Mouse (Mus musculus) thymus, postnatal 10 days (tissue): ENCODE measurements at regions not wholly inside any gene's neighbourhood (a gene's known extent, or its start where the extent isn't known, plus 50 kb on each side); places are given as distances from the start of the nearest gene placed in this dataset.

Experiments
- DNase-seq, 2 experiments: peaks; one replicate each; pipeline ENCODE4 v3.0.0; 2021; ENCODE audit warnings: low spot score in 2 of 2

DNA sequence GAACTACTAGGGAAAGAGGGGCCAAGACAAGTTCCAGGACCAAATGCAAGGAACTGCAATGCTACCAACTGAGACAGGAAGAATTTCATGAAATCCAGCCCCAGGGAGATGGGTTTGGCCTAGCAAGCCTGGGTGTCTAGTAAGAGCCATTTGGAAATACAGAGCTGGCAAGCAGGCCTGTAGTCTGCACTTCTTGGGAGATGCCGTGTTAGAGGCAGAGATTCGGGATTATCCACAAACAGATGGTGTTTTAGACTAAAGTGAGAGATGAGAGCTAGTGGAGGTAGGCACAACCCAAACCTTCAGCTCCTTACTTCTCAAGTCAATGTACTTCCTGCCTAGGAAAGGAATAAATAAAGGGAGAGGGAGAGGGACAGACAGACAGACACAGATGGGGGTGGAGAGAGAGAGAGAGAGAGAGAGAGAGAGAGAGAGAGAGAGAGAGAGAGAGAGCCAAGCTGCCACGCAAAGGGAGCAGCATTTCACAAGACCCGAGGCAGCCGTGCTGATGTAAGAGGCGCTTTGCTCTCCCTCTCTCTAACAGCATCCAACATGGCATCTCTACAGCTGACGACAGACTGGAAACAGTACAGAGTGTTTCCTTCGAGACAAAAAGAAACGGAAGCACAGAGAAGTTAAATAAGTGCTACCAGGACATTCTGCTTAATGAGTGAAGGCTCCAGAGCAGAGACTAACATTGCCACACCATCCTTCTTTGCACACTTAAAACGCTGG is 182.9 kb downstream of the Irs2 start:
- DNase-seq: no peak

DNA sequence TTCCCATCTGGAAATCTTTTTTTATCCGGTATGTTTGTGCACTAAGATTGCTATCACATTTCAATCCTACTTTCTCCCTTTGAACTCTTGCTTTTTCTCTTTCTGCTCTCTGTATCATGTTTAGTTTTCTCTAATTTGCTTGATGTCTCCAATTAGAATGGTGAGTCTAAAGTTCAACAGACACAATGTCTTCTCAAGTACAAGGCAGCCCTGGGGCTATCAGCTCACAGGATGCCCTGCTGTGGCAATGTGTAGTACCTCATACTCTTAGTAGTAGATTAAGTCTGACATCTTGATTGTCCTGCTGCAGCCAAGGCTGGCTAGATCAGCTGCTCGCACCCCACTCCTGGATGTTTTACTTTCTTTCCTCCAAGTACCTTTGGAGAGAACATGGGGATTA is 186.4 kb downstream of the Irs2 start:
- no peak for DNase-seq

DNA sequence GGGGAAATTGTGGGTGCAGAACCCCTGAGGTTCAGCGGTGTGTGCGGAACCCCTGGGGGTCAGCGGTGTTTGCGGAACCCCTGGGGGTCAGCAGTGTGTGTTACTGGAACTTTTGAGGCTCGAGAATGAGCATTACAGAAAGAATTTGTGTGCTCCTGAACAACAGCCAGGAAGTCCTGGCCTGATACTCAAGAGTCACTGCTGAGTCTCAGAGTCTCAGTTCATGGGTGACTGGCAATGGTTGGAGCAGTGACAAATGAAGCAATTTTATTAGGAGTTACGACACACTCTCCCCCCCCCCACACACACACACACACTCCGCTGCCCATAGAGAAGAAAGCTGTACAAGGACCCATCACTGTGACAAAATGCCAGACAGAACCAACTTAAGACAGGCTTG is 193.8 kb downstream of the Irs2 start:
- DNase-seq: no peak

DNA sequence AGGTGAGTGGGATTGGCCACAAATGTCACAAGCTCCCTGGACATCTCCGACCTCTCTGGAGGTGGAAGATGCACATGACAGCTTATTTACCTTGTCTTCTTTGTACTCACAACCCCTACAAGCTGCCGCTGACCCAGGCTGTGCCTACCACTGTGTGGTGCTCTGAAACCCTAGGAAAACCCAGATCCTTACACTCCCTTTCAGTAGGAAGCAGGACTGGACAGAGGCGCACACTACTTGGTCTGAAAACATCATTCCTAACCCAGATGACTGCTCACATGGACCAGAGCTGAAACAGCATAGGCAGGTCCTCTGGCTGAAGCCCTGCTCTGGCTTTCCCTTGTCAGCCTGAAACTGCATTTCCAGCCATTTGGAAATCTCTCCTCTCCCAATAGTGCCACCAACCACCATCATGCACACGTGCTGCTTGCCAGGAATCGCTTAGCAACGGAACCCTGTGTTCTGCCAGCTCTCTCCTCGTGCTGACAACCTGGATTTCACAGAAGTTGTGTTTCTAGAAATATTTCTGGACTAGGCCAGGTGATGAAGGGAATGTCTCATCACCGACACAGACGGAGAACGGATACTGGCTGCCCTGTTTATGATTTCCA is 196.1 kb downstream of the Irs2 start:
- DNase-seq: no peak

DNA sequence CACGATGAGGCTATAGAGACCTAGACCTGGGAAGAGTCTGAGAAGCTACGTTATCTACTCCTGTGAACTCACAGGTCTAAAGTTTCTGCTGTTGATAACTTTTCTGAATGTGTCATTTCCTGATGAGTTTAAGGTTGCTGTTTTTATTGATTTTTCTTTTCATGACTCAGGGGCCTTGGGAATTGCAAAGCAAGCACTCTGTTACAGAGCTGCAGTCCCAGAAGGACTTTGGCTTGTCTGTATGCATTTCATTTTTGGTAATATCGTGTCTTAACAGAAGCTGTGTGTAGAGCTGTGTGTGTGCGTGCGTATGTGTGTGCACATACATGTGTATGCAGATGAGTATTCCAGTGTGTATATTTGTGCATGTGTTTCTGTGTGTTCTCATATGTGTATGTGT is 201.2 kb downstream of the Irs2 start:
- no peak for DNase-seq

DNA sequence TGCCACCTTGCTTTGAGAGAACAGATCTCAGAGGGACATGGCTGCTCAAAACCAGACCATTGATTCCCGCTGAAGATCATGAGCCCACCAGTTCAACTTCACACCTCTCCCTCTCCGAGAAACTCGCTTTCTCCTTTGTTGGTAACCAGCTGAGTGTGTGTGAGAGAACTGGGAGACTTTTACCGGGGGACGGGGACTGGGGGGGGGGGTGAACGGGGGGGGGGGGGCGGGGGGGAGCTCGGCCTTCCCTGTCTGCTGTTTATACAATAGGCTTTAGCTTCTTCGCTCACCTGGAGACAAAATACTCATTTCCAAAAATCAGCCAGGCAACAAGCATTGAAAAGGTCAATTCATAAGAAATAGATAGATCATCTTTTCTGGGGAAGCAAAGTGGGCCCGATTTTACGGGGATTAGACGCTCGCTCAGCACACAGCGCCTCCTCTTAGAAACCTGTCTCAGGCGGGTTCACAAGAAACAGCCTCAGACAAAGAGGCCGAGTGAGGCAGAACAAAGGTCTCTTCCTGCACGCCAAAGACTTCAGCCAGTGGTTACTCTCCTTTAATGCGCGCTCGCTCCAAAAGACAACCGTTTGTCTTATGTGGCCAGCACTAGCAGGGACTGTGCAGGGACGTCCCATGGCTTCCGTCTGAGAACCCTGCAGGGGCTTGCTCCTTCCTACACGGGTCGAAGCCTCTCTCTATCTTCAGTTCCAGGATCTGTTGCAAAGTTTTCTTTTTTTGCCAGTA is 202.7 kb downstream of the Irs2 start:
- DNase-seq: no peak

DNA sequence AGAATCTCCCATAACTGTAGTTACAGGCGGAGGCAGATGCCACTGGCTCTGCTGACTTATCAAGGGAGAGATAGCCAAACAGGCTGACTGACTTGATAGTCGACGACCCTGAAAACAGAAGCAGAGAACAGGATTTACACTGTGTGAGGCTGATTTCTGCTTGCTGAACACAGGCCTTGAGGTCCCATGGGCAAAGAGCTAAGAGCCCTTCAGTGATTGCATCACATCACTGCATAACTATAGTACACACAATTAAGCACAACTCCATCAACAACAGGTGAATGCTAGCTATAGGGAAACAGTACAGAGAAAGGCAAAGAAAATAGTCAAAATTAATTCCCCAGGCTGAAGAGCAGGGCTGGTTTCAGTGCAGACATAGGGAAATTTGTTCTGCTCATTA is 203.3 kb downstream of the Irs2 start:
- no peak for DNase-seq

DNA sequence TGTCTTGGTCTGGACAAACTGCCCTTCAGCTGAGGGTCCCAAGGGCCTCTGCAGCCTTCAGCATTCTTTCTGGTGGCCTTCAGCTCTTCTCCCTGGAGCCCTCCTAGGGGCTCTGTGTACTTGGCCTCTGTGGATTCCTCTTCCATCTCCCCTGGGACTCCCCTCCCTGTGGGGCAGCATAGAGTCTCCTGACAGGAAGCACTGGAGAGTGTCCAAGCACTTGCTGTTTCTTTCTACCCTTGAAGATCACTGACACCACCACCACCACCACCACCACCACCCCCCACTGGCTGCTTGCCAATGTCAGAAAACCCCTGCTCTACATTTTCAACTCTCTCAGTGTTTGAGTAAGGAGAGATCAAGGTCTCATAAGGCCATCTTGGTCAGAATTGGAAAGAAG is 206.3 kb downstream of the Irs2 start:
- no peak for DNase-seq

DNA sequence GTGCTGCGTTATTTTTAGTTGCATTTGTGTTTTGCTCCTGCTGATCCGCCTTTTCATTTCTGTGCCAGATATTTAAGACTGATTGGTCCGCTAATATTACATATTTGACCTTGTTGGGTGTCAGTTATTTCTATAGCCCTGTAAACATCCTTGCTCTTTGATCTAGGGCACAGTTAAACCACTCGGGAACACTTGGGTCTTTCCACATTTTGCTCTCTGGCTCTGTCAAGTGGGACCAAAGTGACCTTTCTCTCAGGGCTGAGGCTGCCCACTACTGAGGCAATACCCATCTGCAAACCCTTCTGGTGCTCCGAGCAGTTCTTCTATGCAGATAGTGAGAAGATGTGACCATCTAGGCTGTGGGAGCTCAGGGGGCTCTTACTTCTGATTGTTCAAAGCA is 206.7 kb downstream of the Irs2 start:
- no peak for DNase-seq

- no peak for DNase-seq
Observed at GRCm38 (mm10) chr8:10798444-10798843, 209.8 kb downstream of the Irs2 start.

- DNase-seq: no peak
Observed at GRCm38 (mm10) chr8:10794367-10795189, 213.7 kb downstream of the Irs2 start.

DNA sequence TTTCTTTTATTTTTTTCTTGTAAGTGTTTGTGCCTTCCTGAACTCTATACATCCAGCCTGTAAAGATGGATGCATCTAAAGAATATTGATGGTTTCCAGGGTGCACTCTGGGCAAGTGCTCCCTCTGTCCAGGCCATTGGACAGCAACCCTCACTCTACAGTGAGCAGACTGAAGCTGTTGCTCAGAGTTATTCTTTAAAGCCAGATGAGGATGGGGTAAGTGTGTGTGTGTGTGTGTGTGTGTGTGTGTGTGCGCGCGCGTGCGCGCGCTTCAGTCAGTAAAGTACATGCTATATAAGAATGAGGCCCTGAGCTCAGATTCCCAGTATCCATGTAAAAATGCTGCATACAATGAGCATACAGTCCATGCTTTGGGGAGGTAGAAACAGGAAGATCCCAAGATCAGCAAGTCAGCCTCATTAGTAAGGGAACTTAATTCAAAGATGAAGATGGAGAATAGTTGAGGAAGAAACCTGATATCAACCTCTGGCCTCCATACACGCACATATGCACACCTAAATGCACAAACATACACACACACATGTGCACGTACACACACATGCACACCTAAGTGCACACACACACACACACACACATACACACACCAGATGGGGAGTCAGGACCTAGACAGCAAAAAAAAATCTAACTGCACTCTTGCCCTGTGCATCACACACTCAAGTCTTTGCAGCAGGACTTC is 214.4 kb downstream of the Irs2 start:
- DNase-seq: no peak

DNA sequence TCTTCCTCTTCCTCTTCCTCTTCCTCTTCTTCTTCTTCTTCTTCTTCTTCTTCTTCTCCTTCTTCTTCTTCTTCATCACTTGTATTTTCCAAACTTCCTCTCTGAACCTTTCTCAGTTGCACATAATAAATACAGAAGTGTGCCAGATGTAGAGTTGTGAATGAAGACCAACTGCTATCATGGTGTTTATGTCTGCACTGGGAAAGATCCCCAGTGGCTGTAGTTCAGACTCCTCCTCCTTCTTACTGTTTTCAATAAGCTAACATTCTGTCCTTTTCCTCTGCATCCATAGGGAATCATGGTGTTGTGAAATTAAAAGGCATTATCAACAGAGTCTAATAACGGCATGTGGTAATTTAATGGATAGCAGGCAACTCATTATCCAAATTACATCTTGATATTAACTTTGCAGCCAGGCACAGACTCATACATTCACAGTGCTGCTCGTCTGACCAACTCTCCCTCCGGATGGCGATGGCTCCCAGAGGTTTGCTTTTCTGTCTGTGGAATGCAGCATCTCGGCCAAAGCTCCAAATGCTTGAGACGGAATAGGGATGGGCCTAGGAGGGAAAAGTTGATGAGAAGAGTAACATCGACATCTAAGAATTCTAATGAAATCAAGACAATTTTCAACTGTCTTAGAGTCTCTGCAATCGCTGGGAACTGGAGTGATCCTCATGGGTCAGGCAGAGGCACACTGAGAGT is 219.6 kb downstream of the Irs2 start:
- DNase-seq: no peak

GRCm38 (mm10) chr8:10785801-10786200 is 222.5 kb downstream of the Irs2 start:
- no peak for DNase-seq

DNA sequence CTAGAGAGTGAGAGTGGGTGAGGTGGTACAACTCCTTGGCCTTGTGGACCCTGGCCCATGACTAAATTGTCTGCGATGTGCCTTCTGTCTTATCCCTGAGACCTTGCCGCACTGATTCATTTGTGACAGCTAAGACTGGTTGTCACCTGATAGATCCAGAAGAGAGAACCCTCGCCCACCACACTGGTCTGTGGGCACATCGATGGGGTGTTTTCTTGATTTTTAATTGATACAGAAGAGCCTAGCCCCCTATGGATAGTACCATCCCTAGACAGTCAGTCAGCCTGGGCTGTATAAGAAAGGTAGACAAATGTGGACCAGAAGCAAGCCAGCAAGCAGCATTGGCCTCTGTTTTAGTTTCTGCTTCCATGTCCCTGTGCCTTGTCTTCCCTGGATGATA is 222.9 kb downstream of the Irs2 start:
- DNase-seq: no peak

- DNase-seq: no peak
Observed at GRCm38 (mm10) chr8:10784481-10784880, 223.8 kb downstream of the Irs2 start.

GRCm38 (mm10) chr8:10781860-10782259 is 226.4 kb downstream of the Irs2 start:
- no peak for DNase-seq

- DNase-seq: no peak
Observed at GRCm38 (mm10) chr8:10779636-10780035, 228.6 kb downstream of the Irs2 start.

DNA sequence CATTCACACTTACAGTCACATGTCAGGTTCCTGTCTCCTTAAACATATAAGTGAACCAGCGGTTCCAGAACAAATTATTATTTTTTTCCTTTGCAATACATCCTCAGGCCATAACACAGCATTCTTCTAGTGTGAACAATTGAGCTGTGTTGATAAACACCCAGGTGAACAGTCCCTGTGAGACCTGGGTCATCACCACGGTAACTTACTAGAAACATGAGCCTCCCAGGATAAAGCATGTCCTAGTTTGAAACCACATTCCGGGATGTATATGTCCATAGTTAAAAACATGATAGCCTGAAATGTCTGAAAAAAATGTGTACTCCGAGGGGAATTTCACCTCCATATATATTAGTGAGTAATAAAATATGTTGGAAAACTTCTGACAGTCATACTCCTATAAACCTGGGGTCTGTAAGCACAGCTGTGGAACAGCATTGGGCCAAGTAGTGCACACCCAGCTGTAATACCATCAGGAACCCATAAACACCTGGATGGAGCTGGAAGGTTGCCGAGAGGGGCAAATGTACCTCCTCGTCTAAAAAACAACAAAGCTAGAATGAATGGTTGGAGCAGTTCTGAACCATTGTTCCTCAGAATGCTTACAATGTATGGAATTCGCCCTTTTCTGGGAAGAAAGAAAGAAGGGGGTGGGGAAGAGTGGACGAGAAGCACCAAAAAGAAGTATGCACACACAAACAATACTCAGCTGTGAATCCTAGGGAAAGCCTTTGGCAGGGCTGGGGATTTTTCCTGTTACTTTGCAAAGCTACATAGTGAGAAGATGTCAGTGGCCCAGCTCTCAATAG is 232.9 kb downstream of the Irs2 start:
- DNase-seq: no peak

GRCm38 (mm10) chr8:10774778-10775177 is 233.5 kb downstream of the Irs2 start:
- DNase-seq: no peak
